In the genomic region with DNA sequence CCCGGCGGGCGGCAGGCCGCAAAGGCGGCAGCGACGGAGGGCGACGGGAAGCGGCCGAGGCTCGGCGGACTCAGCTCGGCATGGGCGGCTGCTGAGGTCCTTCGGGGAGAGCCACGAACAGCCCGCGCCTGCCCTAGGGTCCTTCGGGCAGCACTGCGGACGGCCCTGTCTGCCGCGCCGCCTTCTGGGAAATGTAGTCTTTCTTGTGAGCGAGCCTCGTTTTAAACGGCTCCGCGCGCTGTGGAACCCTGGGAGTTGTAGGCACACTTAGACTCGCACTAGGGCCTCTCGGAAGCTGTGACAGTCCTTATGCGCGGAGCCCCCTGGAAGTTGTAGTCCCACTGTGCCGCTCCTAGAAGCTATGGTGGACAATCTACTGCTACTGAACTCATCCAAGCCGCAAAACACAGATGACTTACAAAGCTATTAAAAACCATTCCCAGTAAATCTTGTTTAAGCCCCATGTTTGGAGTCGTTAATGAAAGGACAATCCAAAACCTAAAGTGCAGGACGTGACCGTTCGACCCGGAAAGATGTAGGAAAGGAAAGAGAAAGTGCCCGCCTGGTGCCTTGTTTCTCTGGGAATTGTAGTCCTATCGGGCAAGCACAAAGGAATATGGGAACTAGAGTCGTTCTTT, we compare ENCODE assay signal across 8 mouse cellular contexts. TPM values are rescaled to one million over a fixed set of nuclear protein-coding genes. Genes with fewer than 3 reads are reported as not detected.
DNase-seq lines count a peak whose midpoint lies in the region; ATAC-seq lines count a peak whose summit lies in the region.

A gene (minus strand): TSS at position 129 of the 638 bp plus-strand sequence.

- ATAC-seq in megakaryocyte progenitor cell, adult 5-6 weeks (replicated peaks; ENCODE audit: poor library complexity), result peak; percentile 65

- peak; percentile 98 for DNase-seq in adipocyte (ENCODE audit: low spot score)
- peak; percentile 99 for DNase-seq in embryo, embryonic 10 days (ENCODE audit: low spot score)
- DNase-seq in gastrocnemius, postnatal 10 days, result peak; percentile 95
- DNase-seq in induced T-regulatory cell, adult 2 months (ENCODE audit: low read depth), result peak; percentile 98
- DNase-seq in left cerebral cortex, adult 9 months (ENCODE audit: low spot score in 2 of 2), result peak; percentile 96 to 99
- peak; percentile 99 for DNase-seq in right cerebral cortex, postnatal 14 days
- DNase-seq in urinary bladder, postnatal 36 days (ENCODE audit: low spot score in 2 of 2), result peak; percentile 96 to 99

RNA-seq across cellular contexts. Expression of the gene that starts here (rescaled TPM):
- total RNA-seq in gastrocnemius, postnatal 10 days (2021), result 10 to 100 TPM; 45.9 to 48.2 TPM
- total RNA-seq in megakaryocyte progenitor cell, adult 5-6 weeks (2015), result 81.2 and 99.2 TPM in 2 replicates
- total RNA-seq in megakaryocyte progenitor cell, adult 5-6 weeks (2017), result 85.6 and 101 TPM in 2 replicates

Comparison
In these comparisons a context has a peak if more than half of its experiments do, and no peak if none do; other contexts are left out.
1. Peak in every context shown above with its lines: DNase-seq and ATAC-seq.